Mouse (Mus musculus) lung, postnatal 0 days (tissue): ENCODE results near the gene Ptx4. TPM values are rescaled to one million over a fixed set of nuclear protein-coding genes. Genes with fewer than 3 reads are reported as not detected.

Experiments used
- ATAC-seq: fragments of 200-750 bp; cut with Nextera tagmentation; 2 replicates; pipeline ENCODE4 v1.8.0; 2017; ENCODE audit warnings: moderate library complexity
- DNase-seq: peaks from one replicate; pipeline ENCODE4 v3.0.0-alpha.2; 2016; ENCODE audit warnings: low spot score
- H3K27ac ChIP-seq: fragments of 300-500 bp; sonication (generic); 2 replicates; pipeline ENCODE4 v1.5.1; 2014; ENCODE audit warnings: antibody characterized with exemption, mild to moderate bottlenecking, low read length, mixed read lengths
- H3K27me3 ChIP-seq: fragments of 300-500 bp; sonication (generic); replicated peaks from 2 replicates; pipeline ENCODE4 v1.6.1; 2014; ENCODE audit warnings: low read length, mixed read lengths; ENCODE audit not compliant: insufficient read depth
- H3K36me3 ChIP-seq: fragments of 300-500 bp; sonication (generic); 2 replicates; pipeline ENCODE4 v1.6.1; 2014; ENCODE audit warnings: low read length, mixed read lengths; ENCODE audit not compliant: insufficient read depth
- H3K4me1 ChIP-seq: fragments of 300-500 bp; sonication (generic); 2 replicates; pipeline ENCODE4 v1.6.1; 2014; ENCODE audit warnings: antibody characterized with exemption, low read depth, low read length, mixed read lengths; ENCODE audit not compliant: insufficient read depth
- H3K4me2 ChIP-seq: fragments of 300-500 bp; sonication (generic); replicated peaks from 2 replicates; pipeline ENCODE4 v1.6.1; 2014; ENCODE audit warnings: low read depth, mild to moderate bottlenecking, low read length, moderate library complexity, mixed read lengths
- H3K4me3 ChIP-seq: fragments of 300-500 bp; sonication (generic); 2 replicates; pipeline ENCODE4 v1.5.1; 2014; ENCODE audit warnings: low read depth, low read length
- H3K9ac ChIP-seq: fragments of 300-500 bp; sonication (generic); replicated peaks from 2 replicates; pipeline ENCODE4 v1.6.1; 2014; ENCODE audit warnings: low read depth, mild to moderate bottlenecking
- H3K9me3 ChIP-seq: fragments of 300-500 bp; sonication (generic); 2 replicates; pipeline ENCODE4 v1.6.1; 2016; ENCODE audit warnings: low read length, mixed read lengths
- CTCF ChIP-seq: IDR thresholded peaks from 2 replicates; pipeline ENCODE4 v1.5.1; 2016; ENCODE audit warnings: antibody characterized with exemption, mild to moderate bottlenecking
- EP300 ChIP-seq: IDR thresholded peaks from 2 replicates; pipeline ENCODE4 v1.6.1; 2016; ENCODE audit warnings: antibody characterized with exemption, mild to moderate bottlenecking, control low read depth
- WGBS: fragments of 180-500 bp; shearing (Covaris S2); extraction: QIAGEN DNeasy Blood & Tissue Kit; methylation state at CpG from one replicate; pipeline ENCODE4 v1.1.7; 2014; 5-methylcytosine and 5-hydroxymethylcytosine counted together
- polyA plus RNA-seq: library from polyadenylated mRNA; unstranded; fragments of >200 nt; fragmentation: Nextera tagmentation; extraction: Ambion mirVana; gene quantifications from 2 replicates; pipeline ENCODE4 v1.2.1, GENCODE M21; 2015

Gene Ptx4
- polyA plus RNA-seq: 0.25 and 0.32 TPM in 2 replicates

GRCm38 (mm10) chr17:25120406-25120805 is at the start of gene Ptx4:
TSS of gene Ptx4 (plus strand) at chr17:25120760.
- TF ChIP-seq EP300 (no peak), CTCF (no peak)
- no peak within 1 kb of the TSS for H3K27ac ChIP-seq
- no peaks in the 10 kb centered on the region for H3K36me3 ChIP-seq
- H3K27me3 ChIP-seq: no peaks in the 10 kb centered on the region
- no peak for DNase-seq
- peaks cover 6% of the 10 kb centered on the region; the same call in 1 of the 2 replicates for H3K4me1 ChIP-seq
- no peak within 1 kb of the TSS for H3K9ac ChIP-seq
- ATAC-seq: no peak
- H3K9me3 ChIP-seq: no peaks in the 10 kb centered on the region
- 38% methylated on average over 3 of the region's 3 CpGs for WGBS
- H3K4me3 ChIP-seq: no peak within 1 kb of the TSS
- H3K4me2 ChIP-seq: no peak within 1 kb of the TSS

GRCm38 (mm10) chr17:25076906-25077305 is 43.7 kb upstream of the Ptx4 start:
- ATAC-seq (no peak), DNase-seq (no peak)
- Histone ChIP-seq H3K4me3 (peak overlapping the region; percentile 64), H3K27ac (no peak overlapping the region), H3K27me3 (no peaks in the 10 kb centered on the region), H3K36me3 (no peaks in the 10 kb centered on the region; the same call in 1 of the 2 replicates), H3K9ac (no peak overlapping the region), H3K9me3 (no peaks in the 10 kb centered on the region), H3K4me2 (peak overlapping the region; percentile 70), H3K4me1 (peaks cover 5% of the 10 kb centered on the region; the same call in 1 of the 2 replicates)
- no peak for TF ChIP-seq EP300
- TF ChIP-seq CTCF: no peak
- WGBS: 77% methylated on average over 4 of the region's 4 CpGs

- TF ChIP-seq EP300: no peak; the same call in 1 of the 2 replicates
- TF ChIP-seq CTCF: no peak
- ATAC-seq: peak; percentile 37
- Histone ChIP-seq H3K4me2 (peak overlapping the region; percentile 70), H3K27ac (peak overlapping the region; percentile 96; the same call in 1 of the 2 replicates), H3K36me3 (no peaks in the 10 kb centered on the region; the same call in 1 of the 2 replicates), H3K4me3 (peak overlapping the region; percentile 64), H3K9me3 (no peaks in the 10 kb centered on the region), H3K27me3 (no peaks in the 10 kb centered on the region), H3K9ac (0 out of 2 replicates have a peak overlapping the region, but pooled peaks have one; percentile 80), H3K4me1 (peaks cover 6% of the 10 kb centered on the region)
- WGBS: 31% methylated on average over 13 of the region's 13 CpGs
- DNase-seq: peak; percentile 68
Observed at GRCm38 (mm10) chr17:25077771-25078372, 42.7 kb upstream of the Ptx4 start.

- WGBS: 46% methylated on average over 13 of the region's 13 CpGs
- Histone ChIP-seq H3K27ac (peak overlapping the region; percentile 96), H3K27me3 (no peaks in the 10 kb centered on the region), H3K4me2 (peak overlapping the region; percentile 70), H3K9me3 (no peaks in the 10 kb centered on the region), H3K36me3 (no peaks in the 10 kb centered on the region; the same call in 1 of the 2 replicates), H3K4me3 (peak overlapping the region; percentile 64), H3K4me1 (peaks cover 8% of the 10 kb centered on the region), H3K9ac (peak overlapping the region; percentile 80)
- TF ChIP-seq EP300 (no peak), CTCF (no peak)
- ATAC-seq (no peak), DNase-seq (no peak)
Observed at GRCm38 (mm10) chr17:25080210-25080609, 40.4 kb upstream of the Ptx4 start.

- TF ChIP-seq EP300 (peak; percentile 75), CTCF (no peak)
- Histone ChIP-seq H3K9me3 (no peaks in the 10 kb centered on the region), H3K9ac (peak overlapping the region; percentile 80), H3K4me3 (peak overlapping the region; percentile 64), H3K36me3 (no peaks in the 10 kb centered on the region; the same call in 1 of the 2 replicates), H3K4me1 (peaks cover 8% of the 10 kb centered on the region), H3K27ac (peak overlapping the region; percentile 96), H3K4me2 (peak overlapping the region; percentile 70), H3K27me3 (no peaks in the 10 kb centered on the region)
- 39% methylated on average over 11 of the region's 11 CpGs for WGBS
- ATAC-seq (peak; percentile 50), DNase-seq (peak; percentile 92)
Observed at GRCm38 (mm10) chr17:25080960-25081381, 39.6 kb upstream of the Ptx4 start.

GRCm38 (mm10) chr17:25082081-25082847 is 38.3 kb upstream of the Ptx4 start:
- DNase-seq (peak; percentile 96), ATAC-seq (peak; percentile 79)
- H3K4me3 ChIP-seq: 0 out of 2 replicates have a peak overlapping the region, but pooled peaks have one; percentile 3
- no peaks in the 10 kb centered on the region for H3K27me3 ChIP-seq
- H3K27ac ChIP-seq: peak overlapping the region; percentile 94
- H3K4me2 ChIP-seq: peak overlapping the region; percentile 32
- peaks cover 3% of the 10 kb centered on the region for H3K4me1 ChIP-seq
- H3K9ac ChIP-seq: 0 out of 2 replicates have a peak overlapping the region, but pooled peaks have one; percentile 8
- no peaks in the 10 kb centered on the region for H3K9me3 ChIP-seq
- H3K36me3 ChIP-seq: no peaks in the 10 kb centered on the region
- peak; percentile 66 for TF ChIP-seq CTCF
- peak; percentile 77 for TF ChIP-seq EP300
- 24% methylated on average over 14 of the region's 14 CpGs for WGBS
